Mouse (Mus musculus) MEL-GATA-1-ER (cell line): ENCODE measurements at regions not wholly inside any gene's neighbourhood (a gene's known extent, or its start where the extent isn't known, plus 50 kb on each side); places are given as distances from the start of the nearest gene placed in this dataset.

ENCODE experiments used
- DNase-seq: peaks from one replicate; pipeline ENCODE4 v3.0.0-alpha.2; 2012; ENCODE audit warnings: low read depth; ENCODE audit errors: extremely low read depth

DNA sequence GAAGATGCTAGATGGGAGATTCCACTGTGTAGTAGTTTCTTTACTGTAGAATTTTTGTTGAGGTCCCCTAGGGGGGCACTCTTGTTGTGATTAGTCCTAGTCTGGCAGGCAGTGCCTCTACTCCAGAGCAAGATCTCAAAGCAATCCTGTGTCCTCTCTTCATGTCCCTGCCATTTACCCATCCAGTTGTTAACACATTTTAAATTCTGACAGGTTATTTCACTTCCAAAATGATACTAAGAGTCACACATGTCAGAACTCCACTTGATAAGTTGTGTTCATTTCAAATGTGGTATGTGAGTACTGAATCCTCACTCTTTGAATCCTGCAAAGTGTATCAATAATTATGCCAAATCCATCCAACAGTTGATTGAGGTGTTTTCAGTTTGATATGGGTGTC, 530.6 kb downstream of the Prkd1 start:
- no peak for DNase-seq

DNA sequence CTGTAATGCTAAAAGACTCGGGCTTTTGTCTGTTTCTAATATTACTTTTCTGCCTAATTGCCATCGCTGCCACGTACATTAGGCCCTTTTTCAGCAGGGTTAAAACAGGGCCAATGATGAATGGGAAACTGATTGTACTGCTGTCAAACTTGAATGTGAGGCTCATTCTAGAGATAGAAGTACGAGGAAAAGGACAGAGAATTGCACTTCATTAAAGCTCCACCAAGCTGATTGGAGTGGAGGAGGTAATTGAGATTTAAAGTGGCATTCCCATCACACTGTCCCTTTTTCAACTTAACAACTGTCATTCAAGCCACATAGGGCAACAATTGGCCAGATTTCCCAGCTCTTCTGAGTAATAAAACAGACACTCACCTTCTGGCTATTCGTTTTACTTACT, 526.8 kb downstream of the Prkd1 start:
- DNase-seq, result no peak

DNA sequence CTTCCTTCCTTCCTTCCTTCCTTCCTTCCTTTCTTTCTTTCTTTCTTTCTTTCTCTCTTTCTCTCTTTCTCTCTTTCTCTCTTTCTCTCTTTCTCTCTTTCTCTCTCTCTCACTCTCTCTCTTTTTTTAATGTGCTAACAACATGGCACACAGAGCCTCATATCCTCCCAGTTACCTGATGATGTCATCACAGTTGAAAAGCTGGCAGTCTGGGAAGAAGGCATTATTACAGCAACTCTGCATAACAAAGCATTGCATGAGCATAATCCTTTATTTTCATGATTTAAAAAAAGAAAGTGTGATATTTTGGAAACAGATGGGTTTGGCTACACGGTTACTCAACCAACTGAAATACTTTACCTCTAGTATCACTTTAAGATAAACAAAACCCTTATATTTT, 525.9 kb downstream of the Prkd1 start:
- no peak for DNase-seq

DNA sequence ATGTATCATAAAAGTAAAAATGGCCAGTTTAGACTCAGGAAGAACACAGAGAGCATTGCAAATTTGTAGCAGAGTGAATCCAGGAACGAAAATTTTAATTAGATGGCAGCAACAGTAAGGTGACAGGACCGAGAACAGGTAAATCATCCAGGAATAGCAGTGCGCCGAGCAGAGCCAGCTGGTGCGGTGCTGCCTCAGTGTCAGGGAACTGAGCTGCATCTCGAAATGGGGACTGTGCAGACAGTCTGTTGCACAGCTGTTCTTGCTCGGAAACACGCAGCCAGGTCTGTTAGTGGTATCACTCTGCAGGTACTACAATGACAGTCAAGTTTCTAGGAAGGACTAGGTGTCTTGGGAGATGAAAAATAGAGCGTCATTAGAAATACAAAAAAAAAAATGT, 490.8 kb downstream of the Prkd1 start:
- no peak for DNase-seq

DNA sequence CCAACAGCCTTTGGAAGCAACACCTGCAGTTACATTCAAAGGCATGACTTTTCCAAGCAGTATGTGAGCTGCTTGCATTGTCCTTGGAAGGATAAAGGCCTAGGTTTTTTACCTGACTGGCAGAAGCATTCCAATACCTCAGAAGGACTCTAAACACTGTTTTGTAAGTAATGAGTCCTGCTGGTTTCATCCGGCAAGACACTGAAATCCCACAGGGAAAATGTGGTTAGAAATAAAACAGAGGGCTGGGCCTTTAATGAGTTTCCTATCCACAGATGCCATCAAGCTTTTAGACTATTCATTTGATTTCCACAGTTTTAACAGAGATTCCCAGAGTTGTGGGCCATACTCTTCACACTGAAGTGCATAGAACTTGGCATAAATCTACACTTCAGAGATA, 461.6 kb downstream of the Prkd1 start:
- no peak for DNase-seq

DNA sequence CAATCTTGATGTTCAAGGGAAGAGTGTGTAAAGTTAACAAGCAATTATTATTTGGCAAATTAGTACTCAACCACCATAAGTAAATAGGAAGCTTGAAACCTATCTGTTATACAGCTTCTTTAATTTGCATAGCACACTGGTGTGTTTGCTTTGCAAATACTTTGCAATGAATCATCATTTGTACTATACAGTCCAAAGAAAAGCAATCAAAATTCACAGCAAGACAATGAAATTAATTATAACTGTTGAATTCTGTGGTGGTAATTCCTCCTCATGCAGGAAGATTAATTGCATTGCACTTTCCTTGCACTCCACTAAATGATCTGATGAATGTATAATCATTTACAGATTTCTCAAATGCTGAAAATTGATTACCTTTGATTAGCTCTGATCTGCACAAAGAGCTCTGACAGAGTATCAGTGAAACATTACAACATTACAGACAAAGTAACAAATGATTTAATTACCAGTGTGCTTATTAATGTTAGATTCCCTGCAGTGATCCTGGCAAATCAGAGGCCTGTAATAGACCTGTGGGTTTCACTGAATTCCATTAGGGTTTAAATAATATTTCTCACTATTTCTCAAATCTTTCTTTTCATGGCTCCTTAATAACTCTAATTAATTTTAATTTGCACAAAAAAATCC, 457.9 kb downstream of the Prkd1 start:
- no peak for DNase-seq

DNA sequence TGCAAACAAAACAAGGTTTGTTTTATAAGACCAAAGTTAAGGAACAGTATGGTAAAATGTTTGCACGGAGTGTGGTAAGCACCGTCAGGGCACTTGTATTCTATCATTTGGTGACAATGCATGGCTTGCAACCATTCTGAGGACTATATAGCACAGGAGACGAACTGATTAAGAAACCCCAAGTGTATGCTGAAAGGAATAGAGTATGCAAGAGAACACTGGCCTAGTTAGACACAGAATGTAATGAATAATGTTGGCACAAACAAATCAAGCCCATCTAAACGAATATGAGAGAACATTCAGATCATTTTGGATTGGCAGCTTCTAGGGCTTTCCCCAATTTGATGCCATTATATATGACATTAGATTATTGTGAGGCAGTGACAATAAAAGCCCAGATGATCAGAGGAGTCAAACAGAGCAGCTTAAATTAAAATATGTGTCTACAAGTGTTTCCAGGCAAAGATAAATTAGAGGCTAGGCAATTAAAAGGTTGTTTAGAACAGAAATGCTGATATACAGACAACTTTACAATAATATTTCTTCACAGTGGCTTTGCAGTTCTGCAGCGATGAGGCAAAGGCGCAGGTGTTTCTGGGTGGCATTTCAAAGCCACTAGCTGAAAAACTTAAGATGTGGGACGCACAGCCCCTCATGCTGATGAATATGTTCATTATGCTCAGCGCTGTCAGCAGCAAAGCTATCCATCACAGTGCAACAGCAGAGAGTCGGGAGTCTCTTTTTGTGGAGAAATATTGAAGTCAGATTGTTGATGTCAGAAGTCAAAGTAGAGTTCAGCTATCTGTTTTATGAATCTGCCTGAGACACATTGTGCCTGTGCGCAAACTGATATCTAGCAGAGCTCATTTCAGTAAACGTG, 456.9 kb downstream of the Prkd1 start:
- DNase-seq, result no peak

DNA sequence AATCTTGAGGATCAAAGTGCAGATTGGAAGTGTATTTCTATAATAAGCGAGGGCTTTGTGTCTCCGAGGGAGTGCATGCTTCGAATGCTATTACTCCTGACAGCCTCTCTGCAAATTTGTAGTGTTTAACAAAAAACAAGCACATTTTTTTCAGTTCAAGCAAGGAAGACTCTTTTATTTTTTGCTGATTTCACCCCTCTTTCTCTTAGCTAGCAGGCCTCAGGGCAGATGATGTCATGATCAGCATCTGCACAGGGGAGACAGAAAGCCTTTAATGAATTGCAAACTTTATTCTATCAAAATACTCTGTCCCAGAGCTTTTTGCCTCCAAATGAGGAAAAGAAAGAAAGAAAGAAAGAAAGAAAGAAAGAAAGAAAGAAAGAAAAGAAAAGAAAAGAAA, 455.4 kb downstream of the Prkd1 start:
- DNase-seq, result no peak

DNA sequence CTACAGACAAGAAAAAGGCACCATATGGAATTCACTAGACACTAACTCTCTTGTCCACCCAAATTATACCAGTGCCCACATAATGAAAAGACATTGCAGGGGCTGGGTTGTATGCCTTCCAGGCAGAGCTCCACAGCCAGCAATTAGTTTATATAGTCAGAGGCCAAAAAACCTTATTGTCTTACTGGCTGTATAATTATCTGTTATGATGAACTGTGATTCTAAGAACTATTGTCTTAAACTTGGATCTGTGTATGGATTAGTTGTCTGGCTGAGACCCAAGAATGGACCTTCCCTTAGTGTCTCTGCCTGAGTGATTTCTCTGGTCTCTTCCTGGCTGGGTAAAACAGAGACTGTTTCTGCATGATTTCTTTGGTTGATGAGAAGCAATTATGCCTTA, 454.2 kb downstream of the Prkd1 start:
- no peak for DNase-seq

DNA sequence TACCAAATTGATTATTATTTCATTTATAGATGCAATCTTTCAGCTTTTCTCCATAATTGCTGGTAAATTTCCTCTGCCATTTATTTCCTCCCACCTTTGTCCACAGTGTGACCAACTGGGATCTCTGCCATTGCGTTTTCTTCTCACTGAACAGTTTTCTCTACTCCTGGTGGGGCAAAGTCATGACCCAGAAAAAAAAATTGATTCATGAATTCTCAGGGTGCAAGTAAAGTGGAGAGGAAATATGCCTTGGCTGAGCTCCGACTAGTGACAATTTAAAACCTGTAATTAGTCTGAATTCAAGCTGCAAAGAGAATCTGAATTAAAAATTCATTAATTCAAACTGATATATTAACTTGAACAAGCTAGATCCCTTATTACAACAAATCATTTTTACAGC, 452.6 kb downstream of the Prkd1 start:
- no peak for DNase-seq

DNA sequence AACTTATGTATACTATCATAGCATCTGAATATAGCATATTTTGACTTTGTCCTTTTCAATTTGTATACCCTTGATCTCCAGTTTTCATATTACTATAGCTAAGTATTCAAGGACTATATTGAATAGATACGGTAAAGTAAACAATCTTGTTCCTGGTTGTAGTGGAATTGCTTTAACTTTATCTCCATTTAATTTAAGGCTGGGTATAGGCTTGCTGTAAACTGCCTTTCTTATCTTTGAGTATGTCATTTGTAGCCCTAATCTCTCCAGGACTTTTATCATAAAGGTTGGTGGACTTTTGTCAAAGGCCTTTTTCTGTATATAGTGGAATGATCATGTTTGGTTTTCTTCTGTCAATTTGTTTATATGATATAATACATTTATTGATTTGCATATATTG, 407.8 kb downstream of the Prkd1 start:
- no peak for DNase-seq

DNA sequence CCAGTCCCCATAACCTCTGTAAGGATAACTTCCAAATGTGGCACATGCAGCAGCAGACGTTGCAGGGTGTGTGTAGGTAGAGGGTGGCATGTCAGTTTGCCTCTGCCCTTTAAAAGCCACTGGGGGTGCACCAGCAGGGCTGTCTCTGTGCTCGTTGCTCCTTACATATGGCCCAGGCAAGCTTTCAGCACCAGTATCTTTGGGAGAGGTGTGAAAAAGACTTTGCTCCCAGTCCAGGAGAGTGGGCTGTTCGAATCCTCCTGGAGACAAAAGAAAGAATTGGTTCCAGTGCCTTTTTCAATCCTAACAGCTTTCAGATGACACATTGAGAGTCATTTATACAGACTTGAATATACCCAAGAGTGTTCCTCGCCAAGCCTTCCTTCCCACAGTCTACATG, 390.0 kb downstream of the Prkd1 start:
- no peak for DNase-seq

DNA sequence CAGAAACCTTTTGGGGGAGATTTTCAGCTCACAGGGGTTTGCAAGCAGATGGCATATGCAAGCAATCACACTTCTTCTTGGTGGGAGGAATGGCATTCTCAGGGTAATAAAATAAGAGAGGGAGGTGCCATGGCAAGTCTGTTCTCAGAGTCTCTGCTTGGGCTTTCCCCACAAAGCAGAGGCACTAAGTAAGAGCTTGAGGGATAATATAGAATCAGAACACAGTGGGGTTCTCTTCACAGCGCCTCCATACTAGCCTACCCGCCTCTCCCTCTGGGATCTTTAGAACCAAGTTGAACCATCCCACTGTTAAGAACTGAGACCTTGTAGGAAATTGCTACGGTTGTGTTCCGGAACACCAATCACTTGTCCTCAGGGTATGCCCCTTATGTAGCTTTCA, 387.8 kb downstream of the Prkd1 start:
- DNase-seq, result no peak

DNA sequence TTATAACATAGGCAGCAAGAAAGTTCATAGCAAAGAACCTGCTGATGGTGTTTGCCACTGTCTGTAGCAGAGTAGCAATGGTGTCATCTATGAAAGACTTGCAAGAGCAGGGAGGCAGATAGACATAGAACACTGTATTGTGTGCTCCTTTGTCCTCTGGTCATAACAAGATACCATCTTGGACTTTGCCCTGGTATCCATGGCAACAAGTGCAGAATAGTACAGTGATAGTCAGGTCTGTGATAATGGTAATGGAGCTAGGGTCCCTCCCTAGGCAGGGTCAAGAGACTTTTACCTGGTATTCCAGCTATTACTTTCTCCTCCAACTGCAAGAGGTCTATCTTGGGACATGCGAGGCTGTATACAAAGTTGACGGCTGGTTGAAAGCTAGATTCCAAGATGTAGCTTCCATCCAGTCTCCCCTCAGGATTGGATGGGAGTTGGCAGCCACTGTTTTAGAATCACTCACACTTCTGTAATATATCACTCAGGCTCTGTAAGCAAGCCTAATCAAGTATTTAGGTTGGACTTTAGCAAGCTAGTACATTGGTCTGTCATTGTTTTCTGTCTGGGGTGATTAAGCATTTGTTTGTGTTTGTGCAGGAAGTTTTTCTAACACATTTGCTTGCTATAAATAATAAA, 375.5 kb downstream of the Prkd1 start:
- DNase-seq, result no peak

DNA sequence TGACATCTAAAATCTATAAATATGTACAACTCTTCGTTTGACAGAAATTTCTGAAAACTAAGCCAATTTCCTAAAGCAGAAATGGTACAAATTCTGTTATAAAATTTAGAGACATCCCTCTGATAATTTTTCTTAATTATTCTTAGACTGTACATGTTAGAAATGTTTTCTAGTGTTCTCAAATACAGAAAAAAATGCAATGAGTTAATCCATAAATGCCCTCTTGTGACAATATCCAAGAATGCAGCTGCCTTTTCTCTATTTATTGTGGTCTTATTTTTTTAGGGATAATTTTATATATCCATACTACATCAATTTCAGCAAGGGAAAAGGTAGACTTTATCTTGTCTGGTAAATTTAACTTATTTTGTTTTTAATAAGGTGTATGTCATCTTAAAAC, 367.3 kb downstream of the Prkd1 start:
- no peak for DNase-seq
